Mouse (Mus musculus) E14TG2a.4 (cell line): ENCODE results near the gene Ccdc155.

Source experiments
- CTCF ChIP-seq: conservative IDR thresholded peaks from 2 replicates; pipeline ENCODE4 v1.5.1; 2014; ENCODE audit warnings: low read length
- POU5F1 ChIP-seq: IDR thresholded peaks from 2 replicates; pipeline ENCODE4 v1.6.1; 2014; ENCODE audit warnings: low read length, borderline replicate concordance

- TF ChIP-seq CTCF (no peak), POU5F1 (no peak)
Measured at GRCm38 (mm10) chr7:45229459-45230203, 24.9 kb upstream of the Ccdc155 start.
